Mouse (Mus musculus) 3T3-L1 (cell line): ENCODE measurements around the gene Apoh.

ENCODE experiments used
- DNase-seq: peaks from one replicate; pipeline ENCODE4 v3.0.0-alpha.2; 2015; ENCODE audit warnings: low read depth, low spot score

Apoh gene

DNA sequence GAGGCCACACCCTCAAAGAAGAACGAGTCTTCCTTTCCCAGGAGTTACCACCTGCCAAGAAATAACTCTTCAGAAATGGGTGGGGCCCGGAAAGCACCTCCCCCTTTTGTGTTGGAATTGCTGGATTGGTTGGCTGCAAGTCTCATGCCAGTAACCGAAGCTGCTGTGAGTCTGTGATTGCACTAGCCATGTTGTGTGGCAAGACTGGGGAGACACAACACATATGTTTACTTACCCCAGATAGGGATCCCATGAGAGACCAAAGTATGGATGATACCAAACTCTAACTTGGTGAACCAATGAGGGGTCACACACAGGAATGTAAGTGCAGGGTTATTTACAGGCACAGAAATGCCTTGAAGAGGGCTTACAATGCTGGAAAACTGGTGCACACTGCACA, 39.5 kb downstream of the Apoh start:
- no peak for DNase-seq

DNA sequence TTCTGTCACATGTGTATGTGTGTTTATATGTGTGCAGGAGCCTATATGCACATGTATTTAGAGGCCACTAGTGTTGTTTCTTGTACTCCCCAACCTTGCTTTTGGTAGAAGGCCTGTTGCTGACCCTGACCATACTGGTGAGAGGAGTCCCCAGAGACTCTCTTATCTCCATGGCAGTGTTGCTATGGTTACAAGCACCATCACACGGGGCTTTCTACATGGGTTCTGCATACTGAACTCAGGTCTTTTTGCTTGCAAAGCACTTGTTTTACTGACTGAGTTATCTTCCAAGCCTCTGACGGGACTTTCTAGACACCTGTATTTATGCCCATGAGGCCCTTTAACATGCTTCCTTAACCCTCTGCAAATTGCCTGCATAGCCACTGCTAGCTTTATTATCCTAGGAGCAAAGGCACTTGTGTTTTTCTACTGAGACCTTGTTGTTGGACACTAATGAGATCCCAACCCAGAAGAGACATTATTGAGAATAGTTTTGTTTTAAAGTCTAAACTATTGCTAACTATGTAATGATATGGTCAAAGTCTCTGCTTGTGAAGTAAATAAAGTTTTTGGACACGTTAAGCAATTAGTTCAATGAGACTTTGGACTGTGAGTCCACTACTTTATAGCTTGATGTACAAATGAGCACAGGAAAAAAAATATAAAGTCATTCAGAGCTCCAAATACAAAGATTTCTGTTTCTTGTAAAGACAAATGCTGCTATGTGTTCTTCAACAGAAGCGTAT, 41.9 kb downstream of the Apoh start:
- DNase-seq, result no peak

GRCm38 (mm10) chr11:108385666-108386024, 42.5 kb downstream of the Apoh start:
- DNase-seq, result no peak

GRCm38 (mm10) chr11:108395061-108395460, 51.9 kb downstream of the Apoh start:
- DNase-seq, result no peak

- no peak for DNase-seq
Measured at GRCm38 (mm10) chr11:108396076-108396829, 53.1 kb downstream of the Apoh start.

GRCm38 (mm10) chr11:108409876-108410644, 66.9 kb downstream of the Apoh start:
- DNase-seq, result no peak

- no peak for DNase-seq
Measured at GRCm38 (mm10) chr11:108416360-108416759, 73.2 kb downstream of the Apoh start.

GRCm38 (mm10) chr11:108418540-108418939, 75.4 kb downstream of the Apoh start:
- DNase-seq, result peak; percentile 82

DNA sequence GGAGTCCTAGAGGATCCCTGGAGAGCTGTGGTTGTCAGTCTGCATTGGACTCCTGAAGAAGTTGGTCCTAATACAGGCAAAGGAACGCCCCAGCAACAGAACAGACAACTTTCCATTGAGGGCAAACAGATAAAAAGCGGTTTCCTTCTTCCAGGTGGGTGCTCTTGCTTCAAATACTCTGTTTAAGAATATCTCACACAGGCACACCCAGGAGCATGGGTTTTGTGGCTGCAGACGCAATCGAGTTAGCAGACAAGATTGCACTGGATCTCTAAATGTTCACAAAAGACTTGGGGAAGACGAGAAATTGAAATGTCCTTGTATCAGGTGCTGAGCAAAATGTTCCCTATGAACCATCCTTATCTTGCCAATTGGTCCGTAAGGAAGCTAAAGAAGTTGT, 76.1 kb downstream of the Apoh start:
- no peak for DNase-seq

DNA sequence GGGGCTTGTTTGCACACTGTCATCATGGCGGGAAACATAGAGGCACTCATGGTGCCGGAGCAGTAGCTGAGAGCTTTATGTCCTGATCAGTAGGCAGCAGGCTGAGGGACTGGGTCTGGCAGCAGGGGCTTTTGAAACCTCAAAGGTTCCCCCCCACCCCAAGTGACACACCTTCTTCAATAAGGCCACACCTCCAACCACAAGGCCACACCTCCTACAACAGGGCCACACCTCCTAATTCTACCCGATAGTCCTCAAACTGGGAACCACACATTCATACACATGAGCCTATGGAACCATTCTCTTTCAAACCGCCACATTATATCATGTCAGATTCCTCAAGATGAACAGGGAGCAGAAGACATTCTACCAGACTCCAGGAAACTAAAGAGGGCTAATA, 77.6 kb downstream of the Apoh start:
- no peak for DNase-seq

DNA sequence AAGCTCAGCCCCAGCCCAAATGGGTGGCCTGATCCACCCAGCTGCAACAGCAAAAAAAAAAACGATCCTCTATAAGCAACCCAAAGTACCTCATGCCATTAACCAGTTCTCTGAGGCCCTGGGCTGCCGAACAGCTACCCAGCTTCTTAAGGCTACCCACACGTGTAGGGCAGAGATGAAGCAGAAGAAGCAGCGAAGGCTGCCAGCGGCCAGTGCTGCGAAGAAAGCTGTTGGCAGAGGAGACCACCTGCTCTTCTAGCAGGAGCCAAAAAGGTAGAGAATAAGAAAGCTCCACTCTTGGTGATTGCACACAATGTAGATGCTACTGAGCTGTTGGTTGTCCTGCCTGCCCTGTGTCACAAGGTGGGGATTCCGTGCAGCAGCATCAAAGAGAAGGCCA, 80.1 kb downstream of the Apoh start:
- no peak for DNase-seq

DNA sequence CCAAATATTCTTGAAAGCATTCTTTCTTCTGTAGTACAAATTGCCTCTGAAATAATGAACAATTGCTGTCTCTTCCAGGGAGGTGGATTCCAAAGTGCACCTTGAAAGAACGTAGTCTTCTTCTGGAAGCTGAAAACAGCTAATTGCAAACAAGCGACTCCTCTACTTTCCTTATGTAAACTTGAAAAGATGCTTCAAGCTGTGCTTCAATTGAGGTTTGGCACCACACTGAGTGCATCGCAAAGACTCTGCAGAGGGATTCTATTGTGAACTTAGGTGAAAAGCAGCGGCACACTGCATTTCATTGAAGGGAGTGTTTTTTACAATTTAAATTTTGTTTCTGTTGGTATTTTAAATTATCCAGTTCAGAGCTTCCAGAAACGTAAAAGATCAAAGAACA, 81.0 kb downstream of the Apoh start:
- no peak for DNase-seq

DNA sequence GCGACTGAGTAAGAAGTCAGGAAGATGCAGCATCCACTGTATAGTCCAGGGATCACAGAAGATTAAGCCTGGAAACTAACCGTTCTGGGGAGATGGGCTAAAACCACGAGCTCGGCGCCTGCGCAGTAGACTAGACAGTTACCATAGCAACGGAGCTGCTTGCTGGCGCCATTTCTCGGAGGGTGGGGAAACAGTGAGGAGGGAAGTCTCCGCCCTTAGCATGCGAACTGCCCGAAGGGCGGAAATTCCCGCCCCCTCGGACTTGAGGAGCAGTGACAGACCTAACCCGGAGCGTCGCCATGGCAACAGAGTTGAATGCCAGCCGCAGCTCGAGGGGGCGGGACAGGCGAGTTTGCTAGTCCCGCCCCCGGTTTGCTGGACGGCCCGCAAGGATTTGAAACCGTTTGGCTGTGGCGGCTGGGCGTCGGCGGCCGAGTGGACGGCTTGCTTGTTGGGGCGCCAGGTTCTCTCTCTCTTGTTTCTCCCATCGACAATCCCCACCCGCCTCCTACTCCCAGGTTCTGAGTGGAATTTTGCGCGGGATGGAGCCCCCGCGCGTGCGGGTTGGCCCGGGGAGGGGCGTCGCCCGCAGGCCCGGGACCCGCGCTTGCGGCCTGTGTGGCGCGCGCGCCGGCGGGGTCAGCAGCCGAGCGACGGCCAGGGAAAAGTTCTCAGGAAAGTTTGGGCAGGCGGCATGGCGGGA, 81.9 kb downstream of the Apoh start, which contains the start of gene Cep112:
TSS of gene Cep112 (plus strand) at position 304 of the 703 bp plus-strand sequence.
- peak; percentile 99 for DNase-seq

DNA sequence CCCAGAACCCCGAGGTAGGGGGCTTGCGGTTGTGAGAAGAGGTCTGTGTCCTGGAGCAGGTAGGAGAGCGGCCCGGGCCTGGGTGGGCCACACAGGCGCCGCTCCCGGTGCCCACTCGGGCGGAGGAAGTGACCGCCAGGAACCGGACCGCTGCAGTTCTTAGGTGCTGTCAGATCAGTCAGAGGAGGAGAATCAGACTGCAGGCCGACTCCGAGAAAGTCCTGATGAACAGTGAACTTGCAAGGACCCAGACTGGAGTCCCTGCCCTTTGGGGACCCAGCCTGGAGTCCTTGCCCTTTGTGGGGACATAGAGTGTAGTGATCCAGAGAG, 82.4 kb downstream of the Apoh start:
- DNase-seq, result no peak

GRCm38 (mm10) chr11:108426086-108426485, 82.9 kb downstream of the Apoh start:
- DNase-seq, result no peak

DNA sequence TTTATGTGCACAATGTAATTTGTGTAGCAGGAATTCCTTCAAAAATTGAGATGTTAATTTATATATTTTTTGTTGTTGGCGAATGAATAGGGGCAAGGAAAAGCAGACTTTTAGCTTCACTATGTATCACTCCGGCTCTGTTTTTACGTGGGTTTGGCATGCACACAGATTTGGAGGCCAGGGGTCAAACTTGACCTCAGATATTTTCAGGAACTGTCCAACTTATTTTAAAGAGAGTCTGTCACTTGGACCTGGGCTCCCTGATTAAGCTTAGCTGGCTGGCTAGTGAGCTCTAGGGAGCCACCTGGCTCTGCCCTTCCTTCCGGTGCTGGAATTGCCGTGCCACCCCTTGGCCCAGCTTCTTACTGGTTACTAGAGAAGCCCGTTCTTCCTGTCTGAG, 84.0 kb downstream of the Apoh start:
- DNase-seq, result peak; percentile 58

- no peak for DNase-seq
Measured at GRCm38 (mm10) chr11:108429076-108429475, 85.9 kb downstream of the Apoh start.

- DNase-seq, result no peak
Measured at GRCm38 (mm10) chr11:108443893-108444563, 100.9 kb downstream of the Apoh start.

GRCm38 (mm10) chr11:108447148-108447547, 104.0 kb downstream of the Apoh start:
- peak; percentile 35 for DNase-seq

GRCm38 (mm10) chr11:108449811-108450210, 106.7 kb downstream of the Apoh start:
- peak; percentile 85 for DNase-seq

- DNase-seq, result peak; percentile 37
Measured at GRCm38 (mm10) chr11:108459599-108459998, 116.4 kb downstream of the Apoh start.
